Mouse (Mus musculus) midbrain, embryonic 11.5 days (tissue): ENCODE measurements at regions not wholly inside any gene's neighbourhood (a gene's known extent, or its start where the extent isn't known, plus 50 kb on each side); places are given as distances from the start of the nearest gene placed in this dataset.

ENCODE experiments used
- ATAC-seq: fragments of 200-750 bp; cut with Nextera tagmentation; 2 replicates; pipeline ENCODE4 v1.8.0; 2017; ENCODE audit warnings: moderate TSS enrichment, moderate library complexity; ENCODE audit not compliant: low FRiP score
- DNase-seq: peaks from one replicate; pipeline ENCODE4 v3.0.0; 2015; ENCODE audit warnings: low spot score; ENCODE audit errors: missing footprints
- H3K27ac ChIP-seq: fragments of 300-500 bp; sonication (generic); 2 replicates; pipeline ENCODE4 v1.5.1; 2014; ENCODE audit warnings: low read depth, low read length
- H3K27me3 ChIP-seq: fragments of 300-500 bp; sonication (generic); 2 replicates; pipeline ENCODE4 v1.6.1; 2014; ENCODE audit warnings: mild to moderate bottlenecking, low read length, moderate library complexity, mixed read lengths; ENCODE audit not compliant: control insufficient read depth, insufficient read depth
- H3K36me3 ChIP-seq: fragments of 300-500 bp; sonication (generic); 2 replicates; pipeline ENCODE4 v1.6.1; 2014; ENCODE audit warnings: mild to moderate bottlenecking, low read length, moderate library complexity, mixed read lengths; ENCODE audit not compliant: control insufficient read depth, insufficient read depth
- H3K4me1 ChIP-seq: fragments of 300-500 bp; sonication (generic); 2 replicates; pipeline ENCODE4 v1.6.1; 2014; ENCODE audit warnings: low read length; ENCODE audit not compliant: control insufficient read depth, insufficient read depth
- H3K4me2 ChIP-seq: fragments of 300-500 bp; sonication (generic); 2 replicates; pipeline ENCODE4 v1.6.1; 2014; ENCODE audit warnings: mild to moderate bottlenecking, moderate library complexity
- H3K4me3 ChIP-seq: fragments of 300-500 bp; sonication (generic); 2 replicates; pipeline ENCODE4 v1.5.1; 2014; ENCODE audit warnings: low read depth, low read length
- H3K9ac ChIP-seq: fragments of 300-500 bp; sonication (generic); 2 replicates; pipeline ENCODE4 v1.6.1; 2014; ENCODE audit warnings: low read length
- H3K9me3 ChIP-seq: fragments of 300-500 bp; sonication (generic); 2 replicates; pipeline ENCODE4 v1.6.1; 2016; ENCODE audit warnings: low read length; ENCODE audit not compliant: control insufficient read depth
- whole genome bisulfite sequencing: fragments of 180-500 bp; shearing (Covaris S2); extraction: QIAGEN DNeasy Blood & Tissue Kit; methylation state at CpG from one replicate; pipeline ENCODE4 v1.1.7; 2014; 5-methylcytosine and 5-hydroxymethylcytosine counted together

GRCm38 (mm10) chr11:48152219-48152618 lies 163.4 kb upstream of the Sgcd start:
- H3K9me3 ChIP-seq, result no peaks in the 10 kb centered on the region
- H3K4me2 ChIP-seq, result no peak overlapping the region
- no peak overlapping the region for H3K9ac ChIP-seq
- DNase-seq, result no peak
- H3K27me3 ChIP-seq, result no peaks in the 10 kb centered on the region
- H3K36me3 ChIP-seq, result no peaks in the 10 kb centered on the region
- ATAC-seq, result no peak
- WGBS, result 87% methylated on average over 6 of the region's 6 CpGs
- H3K27ac ChIP-seq, result no peak overlapping the region
- no peak overlapping the region for H3K4me3 ChIP-seq
- no peaks in the 10 kb centered on the region for H3K4me1 ChIP-seq

- H3K9ac ChIP-seq, result no peak overlapping the region
- H3K36me3 ChIP-seq, result no peaks in the 10 kb centered on the region
- no peak overlapping the region for H3K27ac ChIP-seq
- H3K4me3 ChIP-seq, result no peak overlapping the region
- ATAC-seq (no peak), DNase-seq (no peak)
- H3K9me3 ChIP-seq, result no peaks in the 10 kb centered on the region
- no peaks in the 10 kb centered on the region for H3K27me3 ChIP-seq
- no peaks in the 10 kb centered on the region for H3K4me1 ChIP-seq
- H3K4me2 ChIP-seq, result no peak overlapping the region
Measured at GRCm38 (mm10) chr11:48133335-48133734, 144.6 kb upstream of the Sgcd start.

GRCm38 (mm10) chr11:48098063-48098462 lies 109.3 kb upstream of the Sgcd start:
- Histone ChIP-seq H3K9ac (no peak overlapping the region), H3K27me3 (no peaks in the 10 kb centered on the region), H3K27ac (no peak overlapping the region), H3K4me2 (no peak overlapping the region), H3K4me1 (no peaks in the 10 kb centered on the region), H3K36me3 (no peaks in the 10 kb centered on the region), H3K4me3 (no peak overlapping the region), H3K9me3 (no peaks in the 10 kb centered on the region)
- DNase-seq, result no peak
- ATAC-seq, result no peak
- 89% methylated on average over 3 of the region's 3 CpGs for WGBS

GRCm38 (mm10) chr11:48097455-48097854 lies 108.7 kb upstream of the Sgcd start:
- 90% methylated on average over 6 of the region's 6 CpGs for WGBS
- DNase-seq (no peak), ATAC-seq (no peak)
- Histone ChIP-seq H3K9ac (no peak overlapping the region), H3K36me3 (no peaks in the 10 kb centered on the region), H3K4me3 (no peak overlapping the region), H3K27ac (no peak overlapping the region), H3K4me1 (no peaks in the 10 kb centered on the region), H3K4me2 (no peak overlapping the region), H3K27me3 (no peaks in the 10 kb centered on the region), H3K9me3 (no peaks in the 10 kb centered on the region)

GRCm38 (mm10) chr11:48067072-48067471 lies 78.3 kb upstream of the Sgcd start:
- H3K9ac ChIP-seq, result no peak overlapping the region
- ATAC-seq, result no peak
- WGBS, result 86% methylated on average over 3 of the region's 3 CpGs

GRCm38 (mm10) chr11:48063719-48064118 lies 75.0 kb upstream of the Sgcd start:
- Histone ChIP-seq H3K4me3 (no peak overlapping the region), H3K4me1 (no peaks in the 10 kb centered on the region), H3K27ac (no peak overlapping the region), H3K9ac (no peak overlapping the region), H3K27me3 (no peaks in the 10 kb centered on the region), H3K9me3 (no peaks in the 10 kb centered on the region), H3K36me3 (no peaks in the 10 kb centered on the region), H3K4me2 (no peak overlapping the region)
- WGBS, result 82% methylated on average over 9 of the region's 9 CpGs
- ATAC-seq (no peak), DNase-seq (no peak)

More at GRCm38 (mm10) chr11:48067072-48067471, 78.3 kb upstream of the Sgcd start:
- Histone ChIP-seq H3K27ac (no peak overlapping the region), H3K9me3 (no peaks in the 10 kb centered on the region), H3K4me3 (no peak overlapping the region), H3K4me2 (no peak overlapping the region), H3K27me3 (no peaks in the 10 kb centered on the region), H3K4me1 (no peaks in the 10 kb centered on the region), H3K36me3 (no peaks in the 10 kb centered on the region)
- DNase-seq, result no peak

- H3K4me3 ChIP-seq, result no peak overlapping the region
- H3K9me3 ChIP-seq, result no peaks in the 10 kb centered on the region
- ATAC-seq (no peak), DNase-seq (no peak)
- no peak overlapping the region for H3K4me2 ChIP-seq
- no peak overlapping the region for H3K27ac ChIP-seq
- no peaks in the 10 kb centered on the region for H3K4me1 ChIP-seq
- no peaks in the 10 kb centered on the region for H3K27me3 ChIP-seq
- H3K36me3 ChIP-seq, result no peaks in the 10 kb centered on the region
- no peak overlapping the region for H3K9ac ChIP-seq
Measured at GRCm38 (mm10) chr11:48061501-48061900, 72.7 kb upstream of the Sgcd start.

GRCm38 (mm10) chr11:48051156-48051866 lies 62.5 kb upstream of the Sgcd start:
- no peaks in the 10 kb centered on the region for H3K36me3 ChIP-seq
- DNase-seq, result no peak
- no peak overlapping the region for H3K4me3 ChIP-seq
- 84% methylated on average over 3 of the region's 3 CpGs for WGBS
- no peaks in the 10 kb centered on the region for H3K27me3 ChIP-seq
- no peaks in the 10 kb centered on the region for H3K4me1 ChIP-seq
- H3K27ac ChIP-seq, result no peak overlapping the region
- no peak overlapping the region for H3K4me2 ChIP-seq
- no peak for ATAC-seq
- no peaks in the 10 kb centered on the region for H3K9me3 ChIP-seq
- no peak overlapping the region for H3K9ac ChIP-seq

- H3K4me1 ChIP-seq, result no peaks in the 10 kb centered on the region
- no peak overlapping the region for H3K4me2 ChIP-seq
- no peaks in the 10 kb centered on the region for H3K9me3 ChIP-seq
- H3K27me3 ChIP-seq, result no peaks in the 10 kb centered on the region
- no peak for ATAC-seq
- no peak overlapping the region for H3K4me3 ChIP-seq
- H3K27ac ChIP-seq, result no peak overlapping the region
- H3K36me3 ChIP-seq, result no peaks in the 10 kb centered on the region
- no peak overlapping the region for H3K9ac ChIP-seq
- 94% methylated on average over 1 of the region's 1 CpGs for WGBS
- no peak for DNase-seq
Measured at GRCm38 (mm10) chr11:48048311-48048710, 59.5 kb upstream of the Sgcd start.
